Mouse (Mus musculus): Measurements from ENCODE around the gene Sox18. TPM values are rescaled to one million over a fixed set of nuclear protein-coding genes. Genes with fewer than 3 reads are reported as not detected.

Gene Sox18
- polyA plus RNA-seq, 1 experiment from 2014 or later = 25.0 TPM

DNA sequence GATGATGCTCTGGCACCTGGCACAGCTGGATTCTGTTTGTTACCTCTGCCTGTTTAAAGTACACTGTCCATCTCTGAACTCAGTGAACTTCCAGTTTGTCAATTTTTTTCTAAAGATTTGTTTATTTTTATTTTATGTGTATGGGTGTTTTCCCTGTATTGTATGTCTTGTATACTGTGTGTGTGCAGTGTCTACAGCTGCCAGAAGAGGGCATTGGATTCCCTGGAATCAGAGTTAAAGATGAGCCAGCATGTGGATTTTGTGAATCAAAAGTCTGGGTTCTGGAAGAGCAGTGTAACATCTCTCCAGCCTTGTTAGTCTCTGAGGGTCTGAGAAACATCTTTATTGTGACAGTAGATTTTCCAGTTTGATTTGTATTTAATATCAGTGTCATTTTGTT lies 48.0 kb downstream of the Sox18 start:
- Histone ChIP-seq H3K27me3 (ENCODE audit: insufficient read depth, poor library complexity, severe bottlenecking) (no peaks in the 10 kb centered on the region), H3K4me1 (no peaks in the 10 kb centered on the region), H3K27ac (no peak overlapping the region), H3K4me3 (no peak overlapping the region), H3K9me3 (no peaks in the 10 kb centered on the region), H3K36me3 (peaks cover 69% of the 10 kb centered on the region)
- no peak for DNase-seq (ENCODE audit: low spot score)

Other genes with a start within 250 kb of the Sox18 start
- 16.5 and 18.5 TPM in 2 replicates for gene Zbtb46, start 212.2 kb downstream of the Sox18 start, polyA plus RNA-seq (2016; fragmentation: Nextera tagmentation; extraction: Ambion mirVana)
- gene Abhd16b, start 178.4 kb downstream of the Sox18 start, polyA plus RNA-seq (2016; fragmentation: Nextera tagmentation; extraction: Ambion mirVana) = 0.11 TPM in 1 of 2 replicates, not detected in the other
- gene Tpd52l2, start 174.5 kb downstream of the Sox18 start, polyA plus RNA-seq (2016; fragmentation: Nextera tagmentation; extraction: Ambion mirVana) = 130 and 162 TPM in 2 replicates
- gene Dnajc5, start 151.2 kb downstream of the Sox18 start, polyA plus RNA-seq (2016; fragmentation: Nextera tagmentation; extraction: Ambion mirVana) = 87.2 and 97.0 TPM in 2 replicates
- 67.3 and 83.6 TPM in 2 replicates for gene Uckl1, start 86.7 kb downstream of the Sox18 start, polyA plus RNA-seq (2016; fragmentation: Nextera tagmentation; extraction: Ambion mirVana)
- gene Prpf6, start 79.8 kb downstream of the Sox18 start, polyA plus RNA-seq (2016; fragmentation: Nextera tagmentation; extraction: Ambion mirVana) = 56.1 and 62.9 TPM in 2 replicates
- gene Zfp512b, start 78.8 kb downstream of the Sox18 start, polyA plus RNA-seq (2016; fragmentation: Nextera tagmentation; extraction: Ambion mirVana) = 36.0 and 37.0 TPM in 2 replicates
- 15.0 and 16.6 TPM in 2 replicates for gene Samd10, start 72.4 kb downstream of the Sox18 start, polyA plus RNA-seq (2016; fragmentation: Nextera tagmentation; extraction: Ambion mirVana)
- 0.24 TPM in 1 of 2 replicates, not detected in the other for gene Gm29797, start 14.6 kb downstream of the Sox18 start, polyA plus RNA-seq (2016; fragmentation: Nextera tagmentation; extraction: Ambion mirVana)
- 12.2 and 15.3 TPM in 2 replicates for gene Tcea2, start 8.7 kb upstream of the Sox18 start, polyA plus RNA-seq (2016; fragmentation: Nextera tagmentation; extraction: Ambion mirVana)
- gene Rgs19, start 22.3 kb upstream of the Sox18 start, polyA plus RNA-seq (2016; fragmentation: Nextera tagmentation; extraction: Ambion mirVana) = 56.4 and 67.7 TPM in 2 replicates
- not detected in 2 replicates for gene Lkaaear1, start 26.8 kb upstream of the Sox18 start, polyA plus RNA-seq (2016; fragmentation: Nextera tagmentation; extraction: Ambion mirVana)
- 6.1 and 6.6 TPM in 2 replicates for gene Oprl1, start 43.4 kb upstream of the Sox18 start, polyA plus RNA-seq (2016; fragmentation: Nextera tagmentation; extraction: Ambion mirVana)
- 0.05 and 0.14 TPM in 2 replicates for gene Myt1, start 91.7 kb upstream of the Sox18 start, polyA plus RNA-seq (2016; fragmentation: Nextera tagmentation; extraction: Ambion mirVana)
- 22.7 and 22.9 TPM in 2 replicates for gene Pcmtd2, start 166.2 kb upstream of the Sox18 start, polyA plus RNA-seq (2016; fragmentation: Nextera tagmentation; extraction: Ambion mirVana)
- 63.4 and 74.1 TPM in 2 replicates for gene Polr3k, start 192.7 kb upstream of the Sox18 start, polyA plus RNA-seq (2016; fragmentation: Nextera tagmentation; extraction: Ambion mirVana)

Measured in heart, embryonic 10.5 days (tissue).